Mouse (Mus musculus): ENCODE results near the gene Atxn1.

- no peak for TF ChIP-seq CTCF (IDR thresholded peaks at IDR 0.05; ENCODE audit: borderline replicate concordance, insufficient read depth, low read length)
- TF ChIP-seq POLR2A (IDR thresholded peaks at IDR 0.05; ENCODE audit: low read depth, low read length) = no peak
Observed at GRCm38 (mm10) chr13:45528787-45529186, 436.0 kb downstream of the Atxn1 start.
